16 mouse cellular contexts compared by ENCODE assay signal in genomic region chr7:111631265-111631664, GRCm38 (mm10).
DNase-seq lines count a peak whose midpoint lies in the region; ATAC-seq and TF ChIP-seq lines count a peak whose summit lies in the region.
"Had no signal": no experiment of that assay in that cellular context is flagged by ENCODE, and none has a peak within 500 bp of the region (broad histone marks: within the 10 kb centered on the region; RNA-seq: fewer than 3 reads in every experiment).

No protein-coding gene starts in this region.

- H3K27me3 ChIP-seq in stomach, postnatal 0 days (ENCODE audit: control insufficient read depth, insufficient read depth, low read length) = no peaks in the 10 kb centered on the region
- H3K27me3 ChIP-seq in neural tube, embryonic 15.5 days (replicated peaks) = no peaks in the 10 kb centered on the region
- H3K27me3 ChIP-seq: hindbrain, embryonic 15.5 days; limb, embryonic 15.5 days; neural tube, embryonic 13.5 days had no signal

- TF ChIP-seq EP300 in stomach, postnatal 0 days (optimal IDR thresholded peaks at IDR 0.05) = no peak

- no peaks in the 10 kb centered on the region for H3K4me1 ChIP-seq in stomach, postnatal 0 days (replicated peaks; ENCODE audit: control insufficient read depth, insufficient read depth)
- no peaks in the 10 kb centered on the region for H3K4me1 ChIP-seq in neural tube, embryonic 15.5 days
- H3K4me1 ChIP-seq: hindbrain, embryonic 15.5 days; limb, embryonic 15.5 days; neural tube, embryonic 13.5 days had no signal

- H3K36me3 ChIP-seq in stomach, postnatal 0 days (ENCODE audit: control insufficient read depth, insufficient read depth, low read length) = no peaks in the 10 kb centered on the region
- H3K36me3 ChIP-seq in neural tube, embryonic 15.5 days = no peaks in the 10 kb centered on the region
- H3K36me3 ChIP-seq: hindbrain, embryonic 15.5 days; limb, embryonic 15.5 days; neural tube, embryonic 13.5 days had no signal

- no peak overlapping the region for H3K4me2 ChIP-seq in stomach, postnatal 0 days (replicated peaks; ENCODE audit: low read depth)
- H3K4me2 ChIP-seq in neural tube, embryonic 15.5 days = no peak overlapping the region
- H3K4me2 ChIP-seq: hindbrain, embryonic 15.5 days; limb, embryonic 15.5 days; neural tube, embryonic 13.5 days had no signal

- TF ChIP-seq POLR2A in brain, embryonic 14.5 days (IDR thresholded peaks at IDR 0.05; ENCODE audit: borderline replicate concordance, extremely low read depth, insufficient read depth, insufficient read length, poor library complexity, severe bottlenecking) = no peak

- no peak for ATAC-seq in stomach, postnatal 0 days (ENCODE audit: low FRiP score, low TSS enrichment)
- ATAC-seq in neural tube, embryonic 15.5 days (ENCODE audit: low FRiP score) = no peak
- ATAC-seq: forebrain, embryonic 14.5 days had no signal

- intact Hi-C loops in heart, postnatal 10 days (cut with DNase I) = no loop called here

- peak; percentile 32 to 38 for DNase-seq in heart, postnatal 10 days
- no peak for DNase-seq in heart, adult 11 months
- DNase-seq in urinary bladder, postnatal 14 days (ENCODE audit: low spot score) = peak; percentile 59
- no peak for DNase-seq in urinary bladder, adult 2 months (ENCODE audit: low spot score)
- DNase-seq in brain, embryonic 14.5 days (ENCODE audit: low read depth) = peak; percentile 19
- peak; percentile 28 for DNase-seq in stomach, postnatal 0 days (ENCODE audit: low spot score)
- DNase-seq: cerebellum, adult 18-20 months; gastrocnemius, adult 2 months; lung, adult 18-20 months; thymus, adult 18-20 months had no signal

- WGBS in stomach, postnatal 0 days = 44% methylated on average over 4 of the region's 4 CpGs
- 82% methylated on average over 4 of the region's 4 CpGs for WGBS in neural tube, embryonic 15.5 days

- H3K9me3 ChIP-seq in stomach, postnatal 0 days (ENCODE audit: control insufficient read depth, low read length) = no peaks in the 10 kb centered on the region
- no peaks in the 10 kb centered on the region for H3K9me3 ChIP-seq in neural tube, embryonic 15.5 days (replicated peaks)
- H3K9me3 ChIP-seq: hindbrain, embryonic 15.5 days; limb, embryonic 15.5 days; neural tube, embryonic 13.5 days had no signal

- H3K9ac ChIP-seq in stomach, postnatal 0 days (ENCODE audit: low read length) = no peak overlapping the region
- H3K9ac ChIP-seq in neural tube, embryonic 15.5 days (replicated peaks) = no peak overlapping the region
- H3K9ac ChIP-seq: hindbrain, embryonic 15.5 days; limb, embryonic 15.5 days; neural tube, embryonic 13.5 days had no signal

- TF ChIP-seq CTCF in brain, embryonic 14.5 days (IDR thresholded peaks at IDR 0.05; ENCODE audit: borderline replicate concordance, extremely low read depth, insufficient read depth, insufficient read length) = no peak
- TF ChIP-seq CTCF in stomach, postnatal 0 days (IDR thresholded peaks at IDR 0.05; ENCODE audit: low read depth) = no peak

- H3K4me3 ChIP-seq in stomach, postnatal 0 days (ENCODE audit: low read depth, low read length) = no peak overlapping the region
- H3K4me3 ChIP-seq in neural tube, embryonic 15.5 days (replicated peaks) = no peak overlapping the region
- H3K4me3 ChIP-seq: gastrocnemius, adult 2 months; hindbrain, embryonic 15.5 days; left cerebral cortex, adult 2 months; limb, embryonic 15.5 days; neural tube, embryonic 13.5 days had no signal

- H3K27ac ChIP-seq in stomach, postnatal 0 days (replicated peaks) = no peak overlapping the region
- H3K27ac ChIP-seq in neural tube, embryonic 15.5 days (replicated peaks) = no peak overlapping the region
- H3K27ac ChIP-seq: gastrocnemius, adult 2 months; hindbrain, embryonic 15.5 days; left cerebral cortex, adult 2 months; limb, embryonic 15.5 days; neural tube, embryonic 13.5 days had no signal

Comparison
In these comparisons a context has a peak if more than half of its experiments do, and no peak if none do; other contexts are left out.
1. DNase-seq: peak in heart, postnatal 10 days (2 of 2), urinary bladder, postnatal 14 days (single experiment), brain, embryonic 14.5 days (single experiment) and stomach, postnatal 0 days (single experiment); none in heart, adult 11 months (single experiment) and urinary bladder, adult 2 months (single experiment).